Mouse (Mus musculus): Measurements from ENCODE around the gene Zfp503.

The Zfp503 gene

GRCm38 (mm10) chr14:21968978-21969377 lies 20.4 kb downstream of the Zfp503 start:
- no peak for DNase-seq (ENCODE audit: low read depth in 2 of 2, low spot score in 2 of 2)

- no peak for DNase-seq (ENCODE audit: low read depth in 2 of 2, low spot score in 2 of 2)
These were observed 21.9 kb downstream of the Zfp503 start for GRCm38 (mm10) chr14:21967375-21968010.

GRCm38 (mm10) chr14:21966276-21966675 lies 23.1 kb downstream of the Zfp503 start:
- DNase-seq (ENCODE audit: low read depth in 2 of 2, low spot score in 2 of 2): no peak

- DNase-seq (ENCODE audit: low read depth in 2 of 2, low spot score in 2 of 2): no peak
These were observed 26.9 kb downstream of the Zfp503 start for GRCm38 (mm10) chr14:21962381-21963050.

- no peak for DNase-seq (ENCODE audit: low read depth in 2 of 2, low spot score in 2 of 2)
These were observed 30.2 kb downstream of the Zfp503 start for GRCm38 (mm10) chr14:21959243-21959642.

GRCm38 (mm10) chr14:21958643-21959042 lies 30.8 kb downstream of the Zfp503 start:
- no peak for DNase-seq (ENCODE audit: low read depth in 2 of 2, low spot score in 2 of 2)

GRCm38 (mm10) chr14:21952541-21952940 lies 36.9 kb downstream of the Zfp503 start:
- no peak for DNase-seq (ENCODE audit: low read depth in 2 of 2, low spot score in 2 of 2)

GRCm38 (mm10) chr14:21951896-21952523 lies 37.4 kb downstream of the Zfp503 start:
- no peak for DNase-seq (ENCODE audit: low read depth in 2 of 2, low spot score in 2 of 2)

GRCm38 (mm10) chr14:21944946-21945345 lies 44.5 kb downstream of the Zfp503 start:
- DNase-seq (ENCODE audit: low read depth in 2 of 2, low spot score in 2 of 2): no peak

GRCm38 (mm10) chr14:21941581-21941980 lies 47.8 kb downstream of the Zfp503 start:
- DNase-seq (ENCODE audit: low read depth in 2 of 2, low spot score in 2 of 2): no peak

- DNase-seq (ENCODE audit: low read depth in 2 of 2, low spot score in 2 of 2): no peak
These were observed 52.3 kb downstream of the Zfp503 start for GRCm38 (mm10) chr14:21937116-21937515.

GRCm38 (mm10) chr14:21936102-21936630 lies 53.2 kb downstream of the Zfp503 start:
- DNase-seq (ENCODE audit: low read depth in 2 of 2, low spot score in 2 of 2): no peak

All from CD8-positive naive resting alpha-beta T cell, adult 2 months (primary cell).